Mouse (Mus musculus): Measurements from ENCODE around the gene Arnt2. TPM values are rescaled to one million over a fixed set of nuclear protein-coding genes. Genes with fewer than 3 reads are reported as not detected.

Arnt2 gene
- polyA plus RNA-seq, 1 experiment from 2014 or later: 7.6 TPM

DNA sequence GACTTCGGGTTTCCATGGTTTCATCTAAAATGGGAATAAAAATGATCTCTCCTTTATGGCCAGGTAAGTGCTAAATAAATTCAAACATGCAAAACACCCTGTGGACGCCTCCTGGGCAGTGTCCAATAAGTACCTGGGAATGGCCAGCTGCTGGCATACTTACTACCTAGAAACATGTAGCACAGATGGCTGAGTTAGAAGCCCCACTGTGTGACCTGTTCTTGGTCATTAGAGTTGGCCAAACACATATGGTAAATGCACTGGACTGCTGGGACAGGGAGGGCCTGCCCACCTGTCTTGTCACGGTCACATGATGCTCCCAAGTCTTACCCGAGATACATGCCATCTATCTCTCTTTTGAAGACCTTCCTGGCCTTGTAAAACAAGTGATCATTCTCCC is 149.6 kb downstream of the Arnt2 start:
- Histone ChIP-seq H3K36me3 (ENCODE audit: control insufficient read depth, insufficient read depth, low read length) (peaks cover 26% of the 10 kb centered on the region), H3K4me1 (ENCODE audit: control insufficient read depth, insufficient read depth, low read length) (no peaks in the 10 kb centered on the region), H3K27me3 (replicated peaks; ENCODE audit: control insufficient read depth, insufficient read depth, low read length) (no peaks in the 10 kb centered on the region), H3K9ac (ENCODE audit: low read depth, low read length) (no peak overlapping the region), H3K9me3 (ENCODE audit: control insufficient read depth, low read length) (no peaks in the 10 kb centered on the region), H3K4me2 (ENCODE audit: low read depth, low read length) (no peak overlapping the region), H3K27ac (replicated peaks; ENCODE audit: low read depth, low read length) (no peak overlapping the region), H3K4me3 (ENCODE audit: low read depth, low read length) (no peak overlapping the region)
- no peak for DNase-seq (ENCODE audit: low spot score)
- no peak for ATAC-seq (ENCODE audit: low read depth)
- WGBS: 78% methylated on average over 4 of the region's 4 CpGs

DNA sequence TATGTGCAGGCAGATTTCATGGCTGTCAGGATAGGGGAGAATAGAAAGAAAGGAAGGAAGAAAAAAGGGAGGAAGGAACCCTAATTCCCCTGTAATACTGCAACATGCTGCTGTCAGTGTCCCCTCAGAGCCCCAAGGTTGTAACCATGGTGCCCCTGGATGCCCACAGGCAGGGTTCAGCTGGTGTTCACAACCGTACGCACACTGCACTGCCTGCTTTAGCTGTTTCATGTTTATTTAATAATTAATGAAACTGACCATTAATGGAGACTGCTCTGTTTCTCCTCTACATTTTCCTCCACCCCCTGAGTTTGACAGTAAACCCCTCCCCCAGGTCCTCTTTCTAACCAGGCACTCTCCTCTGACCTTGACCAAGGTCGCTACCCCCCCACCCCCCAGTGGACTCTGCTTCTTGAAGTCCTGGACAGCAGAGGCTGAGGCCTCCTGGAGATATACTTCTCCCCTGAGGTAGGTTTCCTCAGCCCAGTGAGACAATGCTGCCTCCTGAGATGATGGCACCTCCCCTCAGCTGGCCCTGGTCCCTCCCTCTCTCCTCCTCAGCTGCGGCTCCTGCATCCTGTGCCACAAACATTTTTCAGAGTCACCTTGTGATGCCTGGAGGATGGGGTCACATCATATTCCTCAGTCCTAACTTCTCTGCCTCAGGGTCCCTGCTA is 150.5 kb downstream of the Arnt2 start:
- no peaks in the 10 kb centered on the region for H3K4me1 ChIP-seq (ENCODE audit: control insufficient read depth, insufficient read depth, low read length)
- 77% methylated on average over 4 of the region's 4 CpGs for WGBS
- H3K4me2 ChIP-seq (ENCODE audit: low read depth, low read length): no peak overlapping the region

DNA sequence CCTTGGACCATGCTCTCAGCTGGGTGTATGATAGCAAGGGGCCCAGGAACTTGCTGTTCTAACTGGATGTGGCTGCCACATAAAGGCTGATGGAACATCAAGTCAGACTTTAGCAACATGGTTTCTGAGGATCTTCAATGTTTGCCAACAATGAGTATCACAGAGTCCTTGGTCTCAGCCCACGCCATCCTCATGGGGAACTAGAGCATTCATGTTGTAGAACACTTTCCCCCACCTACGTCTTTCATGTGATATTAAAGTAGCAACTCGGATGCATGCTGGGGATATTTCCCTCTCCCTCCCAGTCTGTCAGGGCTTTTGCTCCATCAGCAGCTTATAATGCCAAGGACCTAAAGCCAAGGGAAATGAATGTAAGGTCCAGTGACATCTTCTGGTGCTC is 153.3 kb downstream of the Arnt2 start:
- no peaks in the 10 kb centered on the region for H3K9me3 ChIP-seq (ENCODE audit: control insufficient read depth, low read length)
- H3K4me2 ChIP-seq (ENCODE audit: low read depth, low read length): no peak overlapping the region
- ATAC-seq (ENCODE audit: low read depth) (no peak), DNase-seq (ENCODE audit: low spot score) (no peak)
- H3K9ac ChIP-seq (ENCODE audit: low read depth, low read length): no peak overlapping the region
- H3K4me1 ChIP-seq (ENCODE audit: control insufficient read depth, insufficient read depth, low read length): no peaks in the 10 kb centered on the region
- WGBS: 95% methylated on average over 3 of the region's 3 CpGs
- H3K4me3 ChIP-seq (ENCODE audit: low read depth, low read length): no peak overlapping the region
- H3K27me3 ChIP-seq (replicated peaks; ENCODE audit: control insufficient read depth, insufficient read depth, low read length): no peaks in the 10 kb centered on the region
- H3K36me3 ChIP-seq (ENCODE audit: control insufficient read depth, insufficient read depth, low read length): peaks cover 15% of the 10 kb centered on the region; the same call in 1 of the 2 replicates
- no peak overlapping the region for H3K27ac ChIP-seq (replicated peaks; ENCODE audit: low read depth, low read length)

More for the DNA sequence above, 150.5 kb downstream of the Arnt2 start:
- Histone ChIP-seq H3K27me3 (replicated peaks; ENCODE audit: control insufficient read depth, insufficient read depth, low read length) (no peaks in the 10 kb centered on the region), H3K27ac (replicated peaks; ENCODE audit: low read depth, low read length) (no peak overlapping the region), H3K4me3 (ENCODE audit: low read depth, low read length) (no peak overlapping the region), H3K9me3 (ENCODE audit: control insufficient read depth, low read length) (no peaks in the 10 kb centered on the region), H3K9ac (ENCODE audit: low read depth, low read length) (no peak overlapping the region), H3K36me3 (ENCODE audit: control insufficient read depth, insufficient read depth, low read length) (peaks cover 26% of the 10 kb centered on the region)
- DNase-seq (ENCODE audit: low spot score) (no peak), ATAC-seq (ENCODE audit: low read depth) (no peak)

DNA sequence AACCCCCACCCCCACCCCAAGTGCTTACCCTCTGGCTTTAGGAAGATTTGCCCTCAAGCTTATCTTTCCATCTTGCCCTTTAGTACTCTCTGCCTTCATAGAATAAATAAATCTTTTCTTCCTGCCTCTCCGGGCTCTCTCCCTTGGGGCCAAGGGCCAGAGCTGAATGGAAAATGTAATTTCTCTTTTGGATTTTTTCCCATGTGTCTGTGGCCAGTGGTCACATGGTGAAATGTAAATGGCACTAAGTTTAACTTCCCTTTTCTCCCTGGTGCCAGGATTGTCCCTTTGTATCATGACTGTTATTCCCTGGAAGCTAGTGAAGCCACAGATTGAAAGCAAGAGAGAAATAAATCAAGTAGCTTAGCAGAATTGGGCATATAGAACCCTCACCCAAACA is 153.7 kb downstream of the Arnt2 start:
- no peak for ATAC-seq (ENCODE audit: low read depth)
- H3K36me3 ChIP-seq (ENCODE audit: control insufficient read depth, insufficient read depth, low read length): peaks cover 15% of the 10 kb centered on the region; the same call in 1 of the 2 replicates
- H3K9ac ChIP-seq (ENCODE audit: low read depth, low read length): no peak overlapping the region
- H3K27ac ChIP-seq (replicated peaks; ENCODE audit: low read depth, low read length): no peak overlapping the region
- H3K4me1 ChIP-seq (ENCODE audit: control insufficient read depth, insufficient read depth, low read length): no peaks in the 10 kb centered on the region
- 44% methylated on average over 1 of the region's 1 CpGs for WGBS
- no peak overlapping the region for H3K4me3 ChIP-seq (ENCODE audit: low read depth, low read length)
- no peak overlapping the region for H3K4me2 ChIP-seq (ENCODE audit: low read depth, low read length)
- H3K27me3 ChIP-seq (replicated peaks; ENCODE audit: control insufficient read depth, insufficient read depth, low read length): no peaks in the 10 kb centered on the region
- H3K9me3 ChIP-seq (ENCODE audit: control insufficient read depth, low read length): no peaks in the 10 kb centered on the region
- no peak for DNase-seq (ENCODE audit: low spot score)

DNA sequence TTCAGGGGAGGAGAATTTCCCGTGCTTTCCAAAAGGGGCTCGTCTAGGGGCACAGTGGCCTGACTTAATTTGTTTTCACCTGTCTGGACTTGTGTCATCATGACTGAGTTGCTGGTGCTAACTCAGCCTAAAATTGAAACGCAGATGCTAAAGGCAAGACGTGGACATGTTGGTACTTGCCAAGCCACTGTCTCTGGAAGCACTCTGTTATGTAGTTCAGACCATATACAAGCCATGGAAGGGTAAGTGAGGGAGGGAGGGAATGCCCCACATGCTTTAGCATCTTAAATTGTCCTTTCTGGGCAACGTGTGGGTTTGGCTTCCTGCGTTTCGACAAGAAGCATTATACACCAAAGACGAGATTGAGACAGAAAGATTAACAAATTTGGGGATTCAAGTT is 155.1 kb downstream of the Arnt2 start:
- H3K36me3 ChIP-seq (ENCODE audit: control insufficient read depth, insufficient read depth, low read length): 0 out of 2 replicates have a peak, but pooled peaks cover 4% of the 10 kb centered on the region
- H3K4me3 ChIP-seq (ENCODE audit: low read depth, low read length): no peak overlapping the region
- H3K4me1 ChIP-seq (ENCODE audit: control insufficient read depth, insufficient read depth, low read length): no peaks in the 10 kb centered on the region
- no peak overlapping the region for H3K4me2 ChIP-seq (ENCODE audit: low read depth, low read length)
- no peak overlapping the region for H3K9ac ChIP-seq (ENCODE audit: low read depth, low read length)
- H3K27me3 ChIP-seq (replicated peaks; ENCODE audit: control insufficient read depth, insufficient read depth, low read length): no peaks in the 10 kb centered on the region
- H3K27ac ChIP-seq (replicated peaks; ENCODE audit: low read depth, low read length): no peak overlapping the region
- 67% methylated on average over 8 of the region's 8 CpGs for whole genome bisulfite sequencing
- no peak for ATAC-seq (ENCODE audit: low read depth)
- H3K9me3 ChIP-seq (ENCODE audit: control insufficient read depth, low read length): no peaks in the 10 kb centered on the region
- DNase-seq (ENCODE audit: low spot score): peak; percentile 60

DNA sequence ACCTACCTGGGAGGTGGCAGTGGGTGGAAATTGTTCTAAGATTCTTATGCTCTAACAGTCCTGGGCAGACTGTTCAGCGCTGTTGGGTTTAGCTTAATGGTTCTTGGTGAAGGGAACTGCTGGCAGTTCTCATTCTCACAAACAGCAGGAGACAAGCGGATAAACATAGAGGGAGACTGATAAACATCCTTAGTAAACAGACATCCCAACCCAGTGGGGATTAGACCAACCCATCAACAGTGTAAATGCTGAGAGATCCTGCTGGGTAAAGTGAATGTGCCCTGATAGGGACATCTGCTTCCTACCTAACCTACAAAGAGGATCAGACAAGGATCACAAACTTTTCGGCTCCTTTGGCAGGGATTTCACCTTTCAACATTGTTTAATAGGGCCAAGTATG is 155.7 kb downstream of the Arnt2 start:
- DNase-seq (ENCODE audit: low spot score): no peak
- Histone ChIP-seq H3K9ac (ENCODE audit: low read depth, low read length) (no peak overlapping the region), H3K4me1 (ENCODE audit: control insufficient read depth, insufficient read depth, low read length) (no peaks in the 10 kb centered on the region), H3K9me3 (ENCODE audit: control insufficient read depth, low read length) (no peaks in the 10 kb centered on the region), H3K4me3 (ENCODE audit: low read depth, low read length) (no peak overlapping the region), H3K36me3 (ENCODE audit: control insufficient read depth, insufficient read depth, low read length) (no peaks in the 10 kb centered on the region), H3K4me2 (ENCODE audit: low read depth, low read length) (no peak overlapping the region), H3K27me3 (replicated peaks; ENCODE audit: control insufficient read depth, insufficient read depth, low read length) (no peaks in the 10 kb centered on the region), H3K27ac (replicated peaks; ENCODE audit: low read depth, low read length) (no peak overlapping the region)
- WGBS: 61% methylated on average over 3 of the region's 3 CpGs
- ATAC-seq (ENCODE audit: low read depth): no peak

DNA sequence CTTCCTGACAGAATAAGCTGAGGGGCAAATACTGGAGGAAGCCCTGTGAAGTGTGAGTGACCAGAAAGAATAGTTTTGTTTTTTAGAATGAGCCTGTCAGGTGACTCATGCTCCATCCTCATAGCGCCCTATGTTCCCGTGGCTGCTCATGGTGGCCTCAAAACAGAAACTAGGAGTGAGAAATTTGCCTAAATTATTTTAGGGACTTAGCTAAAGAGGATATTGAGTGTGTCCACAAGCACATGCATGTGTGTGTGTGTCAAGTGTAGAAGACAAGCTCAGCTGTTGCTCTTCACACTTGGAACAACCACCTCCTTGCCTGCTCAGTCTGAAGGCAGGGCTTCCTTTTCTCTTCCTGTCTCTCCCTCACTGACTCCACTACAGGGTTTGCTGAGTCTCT is 158.3 kb downstream of the Arnt2 start:
- ATAC-seq (ENCODE audit: low read depth) (no peak), DNase-seq (ENCODE audit: low spot score) (no peak)
- Histone ChIP-seq H3K4me3 (ENCODE audit: low read depth, low read length) (no peak overlapping the region), H3K9ac (ENCODE audit: low read depth, low read length) (no peak overlapping the region), H3K27me3 (replicated peaks; ENCODE audit: control insufficient read depth, insufficient read depth, low read length) (no peaks in the 10 kb centered on the region), H3K36me3 (ENCODE audit: control insufficient read depth, insufficient read depth, low read length) (no peaks in the 10 kb centered on the region), H3K9me3 (ENCODE audit: control insufficient read depth, low read length) (no peaks in the 10 kb centered on the region), H3K27ac (replicated peaks; ENCODE audit: low read depth, low read length) (no peak overlapping the region), H3K4me2 (ENCODE audit: low read depth, low read length) (no peak overlapping the region), H3K4me1 (ENCODE audit: control insufficient read depth, insufficient read depth, low read length) (no peaks in the 10 kb centered on the region)
- WGBS: 100% methylated on average over 2 of the region's 2 CpGs

DNA sequence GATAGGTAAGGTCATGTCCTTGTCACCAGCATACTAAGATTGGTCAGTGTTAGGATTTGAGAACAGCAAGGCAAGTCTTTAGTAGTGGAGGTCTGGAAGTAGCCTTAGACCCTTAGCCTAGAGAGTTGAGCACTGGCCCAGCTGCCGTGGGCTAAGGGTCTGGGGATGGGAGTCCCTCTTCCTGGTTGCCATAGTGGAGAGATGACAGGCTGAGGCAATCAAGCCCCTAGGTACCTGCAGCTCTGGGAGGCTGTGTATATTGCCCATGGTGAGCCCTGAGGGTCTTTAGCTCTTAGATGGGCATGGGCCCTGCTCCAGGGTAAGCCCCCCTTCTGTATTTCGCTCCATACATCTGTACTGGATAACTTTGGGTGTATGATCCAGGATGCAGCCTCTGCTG is 159.2 kb downstream of the Arnt2 start:
- Histone ChIP-seq H3K36me3 (ENCODE audit: control insufficient read depth, insufficient read depth, low read length) (no peaks in the 10 kb centered on the region), H3K4me1 (ENCODE audit: control insufficient read depth, insufficient read depth, low read length) (no peaks in the 10 kb centered on the region), H3K4me3 (ENCODE audit: low read depth, low read length) (no peak overlapping the region), H3K9ac (ENCODE audit: low read depth, low read length) (no peak overlapping the region), H3K27me3 (replicated peaks; ENCODE audit: control insufficient read depth, insufficient read depth, low read length) (no peaks in the 10 kb centered on the region), H3K9me3 (ENCODE audit: control insufficient read depth, low read length) (no peaks in the 10 kb centered on the region), H3K4me2 (ENCODE audit: low read depth, low read length) (no peak overlapping the region), H3K27ac (replicated peaks; ENCODE audit: low read depth, low read length) (no peak overlapping the region)
- DNase-seq (ENCODE audit: low spot score) (no peak), ATAC-seq (ENCODE audit: low read depth) (no peak)
- whole genome bisulfite sequencing: 88% methylated on average over 2 of the region's 2 CpGs

DNA sequence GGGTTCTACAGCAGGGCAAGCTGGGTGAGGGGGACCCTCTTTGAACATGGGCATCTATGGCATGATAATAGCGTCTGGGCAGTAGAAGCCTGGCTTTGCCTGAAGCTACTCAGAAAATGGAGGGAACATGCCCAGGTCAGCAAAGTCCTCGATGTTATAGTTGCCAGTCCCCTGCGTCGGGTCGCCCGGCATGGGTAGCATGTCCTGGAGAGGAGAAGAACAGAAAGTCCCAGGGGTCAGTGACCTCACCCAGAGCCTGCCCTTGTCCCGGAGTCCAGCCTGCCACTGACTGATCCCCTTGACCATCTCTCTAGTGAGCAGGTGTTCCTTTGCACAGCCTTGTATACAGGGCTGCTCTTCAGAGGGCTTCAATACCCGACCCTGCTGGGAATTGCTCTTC is 160.0 kb downstream of the Arnt2 start:
- H3K4me3 ChIP-seq (ENCODE audit: low read depth, low read length): no peak overlapping the region
- H3K4me2 ChIP-seq (ENCODE audit: low read depth, low read length): no peak overlapping the region
- no peak for DNase-seq (ENCODE audit: low spot score)
- no peaks in the 10 kb centered on the region for H3K4me1 ChIP-seq (ENCODE audit: control insufficient read depth, insufficient read depth, low read length)
- H3K36me3 ChIP-seq (ENCODE audit: control insufficient read depth, insufficient read depth, low read length): no peaks in the 10 kb centered on the region
- no peaks in the 10 kb centered on the region for H3K27me3 ChIP-seq (replicated peaks; ENCODE audit: control insufficient read depth, insufficient read depth, low read length)
- no peak overlapping the region for H3K9ac ChIP-seq (ENCODE audit: low read depth, low read length)
- 80% methylated on average over 8 of the region's 8 CpGs for WGBS
- H3K9me3 ChIP-seq (ENCODE audit: control insufficient read depth, low read length): no peaks in the 10 kb centered on the region
- no peak for ATAC-seq (ENCODE audit: low read depth)
- no peak overlapping the region for H3K27ac ChIP-seq (replicated peaks; ENCODE audit: low read depth, low read length)

All from embryonic facial prominence, embryonic 14.5 days (tissue).